Mouse (Mus musculus): ENCODE results near the gene Pitpna. TPM values are rescaled to one million over a fixed set of nuclear protein-coding genes. Genes with fewer than 3 reads are reported as not detected.
A peak's percentile ranks its signal among the peaks of the same experiment; 100 is the strongest.

The Pitpna gene
- polyA plus RNA-seq, 1 experiment from 2014 or later: 83.2 TPM

GRCm38 (mm10) chr11:75566276-75567196 lies 21.4 kb upstream of the Pitpna start:
- Histone ChIP-seq H3K9ac (ENCODE audit: low read length) (no peak overlapping the region), H3K36me3 (ENCODE audit: control insufficient read depth, insufficient read depth, low read length) (peaks cover 9% of the 10 kb centered on the region; the same call in 1 of the 2 replicates), H3K4me1 (ENCODE audit: control insufficient read depth in 2 of 2, insufficient read depth in 2 of 2, low read length in 2 of 2) (peaks cover 31 to 50% of the 10 kb centered on the region in 2 experiments), H3K4me2 (ENCODE audit: low read length) (0 out of 2 replicates have a peak overlapping the region, but pooled peaks have one; percentile 11), H3K27me3 (ENCODE audit: control insufficient read depth, insufficient read depth, low read length) (peaks cover 18% of the 10 kb centered on the region), H3K27ac (replicated peaks in 1 of 2; ENCODE audit: control insufficient read depth in 1 of 2, insufficient read depth in 1 of 2, low read depth in 2 of 2, low read length in 2 of 2) (0 out of 4 replicates have a peak overlapping the region, but pooled peaks of 1 of the 2 experiments have one; percentile 31), H3K4me3 (ENCODE audit: control insufficient read depth in 1 of 2, insufficient read depth in 1 of 2, low read depth in 1 of 2, low read length in 2 of 2) (no peak overlapping the region), H3K9me3 (ENCODE audit: control insufficient read depth, low read length) (no peaks in the 10 kb centered on the region)
- 42% methylated on average over 13 of the region's 13 CpGs for WGBS
- ATAC-seq (ENCODE audit: insufficient number of reproducible peaks, insufficient read depth, low FRiP score, low read depth): peak; percentile 9; the same call in 1 of the 2 replicates

- 32% methylated on average over 9 of the region's 9 CpGs for WGBS
- H3K4me3 ChIP-seq (ENCODE audit: control insufficient read depth in 1 of 2, insufficient read depth in 1 of 2, low read depth in 1 of 2, low read length in 2 of 2): no peak overlapping the region
- ATAC-seq (ENCODE audit: insufficient number of reproducible peaks, insufficient read depth, low FRiP score, low read depth): no peak
- H3K36me3 ChIP-seq (ENCODE audit: control insufficient read depth, insufficient read depth, low read length): peaks cover 9% of the 10 kb centered on the region; the same call in 1 of the 2 replicates
- H3K9me3 ChIP-seq (ENCODE audit: control insufficient read depth, low read length): no peaks in the 10 kb centered on the region
- H3K4me1 ChIP-seq (ENCODE audit: control insufficient read depth in 2 of 2, insufficient read depth in 2 of 2, low read length in 2 of 2): peaks cover 34 to 48% of the 10 kb centered on the region in 2 experiments
- 0 out of 4 replicates have a peak overlapping the region, but pooled peaks of 1 of the 2 experiments have one; percentile 31 for H3K27ac ChIP-seq (replicated peaks in 1 of 2; ENCODE audit: control insufficient read depth in 1 of 2, insufficient read depth in 1 of 2, low read depth in 2 of 2, low read length in 2 of 2)
- H3K9ac ChIP-seq (ENCODE audit: low read length): no peak overlapping the region
- peaks cover 23% of the 10 kb centered on the region for H3K27me3 ChIP-seq (ENCODE audit: control insufficient read depth, insufficient read depth, low read length)
- H3K4me2 ChIP-seq (ENCODE audit: low read length): 0 out of 2 replicates have a peak overlapping the region, but pooled peaks have one; percentile 11
Observed at GRCm38 (mm10) chr11:75567346-75568114, 20.4 kb upstream of the Pitpna start.

GRCm38 (mm10) chr11:75568115-75568511 lies 19.8 kb upstream of the Pitpna start:
- no peak for ATAC-seq (ENCODE audit: insufficient number of reproducible peaks, insufficient read depth, low FRiP score, low read depth)
- Histone ChIP-seq H3K4me2 (ENCODE audit: low read length) (no peak overlapping the region), H3K36me3 (ENCODE audit: control insufficient read depth, insufficient read depth, low read length) (peaks cover 7% of the 10 kb centered on the region; the same call in 1 of the 2 replicates), H3K4me1 (ENCODE audit: control insufficient read depth in 2 of 2, insufficient read depth in 2 of 2, low read length in 2 of 2) (peaks cover 35 to 49% of the 10 kb centered on the region in 2 experiments), H3K27me3 (ENCODE audit: control insufficient read depth, insufficient read depth, low read length) (peaks cover 23% of the 10 kb centered on the region), H3K4me3 (ENCODE audit: control insufficient read depth in 1 of 2, insufficient read depth in 1 of 2, low read depth in 1 of 2, low read length in 2 of 2) (no peak overlapping the region), H3K27ac (replicated peaks in 1 of 2; ENCODE audit: control insufficient read depth in 1 of 2, insufficient read depth in 1 of 2, low read depth in 2 of 2, low read length in 2 of 2) (no peak overlapping the region), H3K9me3 (ENCODE audit: control insufficient read depth, low read length) (no peaks in the 10 kb centered on the region), H3K9ac (ENCODE audit: low read length) (no peak overlapping the region)
- 77% methylated on average over 6 of the region's 6 CpGs for WGBS

GRCm38 (mm10) chr11:75568962-75569361 lies 18.9 kb upstream of the Pitpna start:
- no peak overlapping the region for H3K27ac ChIP-seq (replicated peaks in 1 of 2; ENCODE audit: control insufficient read depth in 1 of 2, insufficient read depth in 1 of 2, low read depth in 2 of 2, low read length in 2 of 2)
- no peaks in the 10 kb centered on the region for H3K9me3 ChIP-seq (ENCODE audit: control insufficient read depth, low read length)
- no peak overlapping the region for H3K4me2 ChIP-seq (ENCODE audit: low read length)
- H3K36me3 ChIP-seq (ENCODE audit: control insufficient read depth, insufficient read depth, low read length): peaks cover 5% of the 10 kb centered on the region; the same call in 1 of the 2 replicates
- no peak overlapping the region for H3K9ac ChIP-seq (ENCODE audit: low read length)
- no peak overlapping the region for H3K4me3 ChIP-seq (ENCODE audit: control insufficient read depth in 1 of 2, insufficient read depth in 1 of 2, low read depth in 1 of 2, low read length in 2 of 2)
- 89% methylated on average over 12 of the region's 12 CpGs for WGBS
- H3K27me3 ChIP-seq (ENCODE audit: control insufficient read depth, insufficient read depth, low read length): peaks cover 23% of the 10 kb centered on the region
- H3K4me1 ChIP-seq (ENCODE audit: control insufficient read depth in 2 of 2, insufficient read depth in 2 of 2, low read length in 2 of 2): peaks cover 28 to 42% of the 10 kb centered on the region in 2 experiments
- no peak for ATAC-seq (ENCODE audit: insufficient number of reproducible peaks, insufficient read depth, low FRiP score, low read depth)

GRCm38 (mm10) chr11:75570375-75571125 lies 17.3 kb upstream of the Pitpna start:
- Histone ChIP-seq H3K9me3 (ENCODE audit: control insufficient read depth, low read length) (no peaks in the 10 kb centered on the region), H3K9ac (ENCODE audit: low read length) (no peak overlapping the region), H3K36me3 (ENCODE audit: control insufficient read depth, insufficient read depth, low read length) (peaks cover 5% of the 10 kb centered on the region; the same call in 1 of the 2 replicates), H3K4me3 (ENCODE audit: control insufficient read depth in 1 of 2, insufficient read depth in 1 of 2, low read depth in 1 of 2, low read length in 2 of 2) (no peak overlapping the region), H3K27ac (replicated peaks in 1 of 2; ENCODE audit: control insufficient read depth in 1 of 2, insufficient read depth in 1 of 2, low read depth in 2 of 2, low read length in 2 of 2) (no peak overlapping the region), H3K4me1 (ENCODE audit: control insufficient read depth in 2 of 2, insufficient read depth in 2 of 2, low read length in 2 of 2) (peaks cover 24 to 33% of the 10 kb centered on the region in 2 experiments), H3K27me3 (ENCODE audit: control insufficient read depth, insufficient read depth, low read length) (peaks cover 23% of the 10 kb centered on the region), H3K4me2 (ENCODE audit: low read length) (no peak overlapping the region)
- ATAC-seq (ENCODE audit: insufficient number of reproducible peaks, insufficient read depth, low FRiP score, low read depth): no peak
- 85% methylated on average over 17 of the region's 17 CpGs for WGBS

- H3K9me3 ChIP-seq (ENCODE audit: control insufficient read depth, low read length): no peaks in the 10 kb centered on the region
- peaks cover 5% of the 10 kb centered on the region; the same call in 1 of the 2 replicates for H3K36me3 ChIP-seq (ENCODE audit: control insufficient read depth, insufficient read depth, low read length)
- H3K4me3 ChIP-seq (ENCODE audit: control insufficient read depth in 1 of 2, insufficient read depth in 1 of 2, low read depth in 1 of 2, low read length in 2 of 2): no peak overlapping the region
- peaks cover 23% of the 10 kb centered on the region for H3K27me3 ChIP-seq (ENCODE audit: control insufficient read depth, insufficient read depth, low read length)
- 70% methylated on average over 13 of the region's 14 CpGs for WGBS
- H3K4me1 ChIP-seq (ENCODE audit: control insufficient read depth in 2 of 2, insufficient read depth in 2 of 2, low read length in 2 of 2): peaks cover 18 to 25% of the 10 kb centered on the region in 2 experiments
- H3K9ac ChIP-seq (ENCODE audit: low read length): no peak overlapping the region
- no peak overlapping the region for H3K27ac ChIP-seq (replicated peaks in 1 of 2; ENCODE audit: control insufficient read depth in 1 of 2, insufficient read depth in 1 of 2, low read depth in 2 of 2, low read length in 2 of 2)
- ATAC-seq (ENCODE audit: insufficient number of reproducible peaks, insufficient read depth, low FRiP score, low read depth): no peak
- H3K4me2 ChIP-seq (ENCODE audit: low read length): no peak overlapping the region
Observed at GRCm38 (mm10) chr11:75571126-75571990, 16.5 kb upstream of the Pitpna start.
